Mouse (Mus musculus) frontal cortex, adult 2 months (tissue): ENCODE data around the gene Rnf166. TPM values are rescaled to one million over a fixed set of nuclear protein-coding genes. Genes with fewer than 3 reads are reported as not detected.
A peak's percentile ranks its signal among the peaks of the same experiment; 100 is the strongest.

Experiments used
- DNase-seq, 2 experiments: peaks; one replicate each; pipeline ENCODE4 v3.0.0; 2022; ENCODE audit warnings: low spot score in 1 of 2; ENCODE audit errors: extremely low spot score in 1 of 2
- polyA plus RNA-seq: library from polyadenylated mRNA; depleted of rRNA; stranded (reverse); fragments of >200 nt; gene quantifications from 2 replicates; pipeline ENCODE4 v1.2.3, GENCODE M21; 2012

Rnf166 gene
- polyA plus RNA-seq, 1 experiment = 62.3 TPM

DNA sequence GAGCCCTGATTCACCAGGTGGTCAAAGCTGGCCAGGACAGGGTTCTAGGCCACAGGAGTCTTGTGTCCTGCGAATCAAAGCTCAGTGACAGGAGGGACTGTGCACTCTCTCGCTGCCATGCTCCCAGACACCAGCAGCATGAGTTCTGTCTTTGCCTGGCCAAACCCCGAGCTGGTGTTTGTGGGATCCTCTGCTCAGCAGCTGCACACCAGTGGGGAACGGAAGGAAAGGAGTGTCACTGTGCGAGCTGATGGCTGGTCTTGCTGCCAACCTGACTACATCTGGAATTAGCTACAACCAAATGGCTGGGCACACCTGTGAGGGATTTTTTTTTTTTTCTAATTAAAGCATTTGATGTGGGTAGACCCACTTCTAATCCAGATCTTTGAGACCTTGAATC lies 5.2 kb downstream of the Rnf166 start:
- DNase-seq = no peak

DNA sequence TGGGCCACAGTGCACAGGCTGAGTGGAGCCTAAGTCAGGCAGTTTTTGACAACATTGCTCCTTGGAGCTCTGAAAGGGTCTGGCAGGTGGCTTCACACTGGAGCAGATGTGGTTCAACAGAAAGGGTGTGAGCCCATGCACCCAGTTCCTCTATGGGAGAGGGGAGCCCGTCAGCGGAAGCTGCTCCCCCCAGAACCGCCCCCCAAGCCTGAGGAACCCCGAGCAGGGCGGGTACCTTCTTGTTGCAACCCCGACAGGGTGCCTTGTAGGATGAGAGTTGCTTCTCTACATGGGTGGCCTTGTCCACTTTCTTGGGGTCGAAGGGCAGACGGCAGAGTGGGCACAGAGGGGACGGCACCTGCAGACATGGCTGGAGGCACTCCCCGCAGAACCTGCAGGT lies 5.9 kb downstream of the Rnf166 start:
- DNase-seq = no peak

DNA sequence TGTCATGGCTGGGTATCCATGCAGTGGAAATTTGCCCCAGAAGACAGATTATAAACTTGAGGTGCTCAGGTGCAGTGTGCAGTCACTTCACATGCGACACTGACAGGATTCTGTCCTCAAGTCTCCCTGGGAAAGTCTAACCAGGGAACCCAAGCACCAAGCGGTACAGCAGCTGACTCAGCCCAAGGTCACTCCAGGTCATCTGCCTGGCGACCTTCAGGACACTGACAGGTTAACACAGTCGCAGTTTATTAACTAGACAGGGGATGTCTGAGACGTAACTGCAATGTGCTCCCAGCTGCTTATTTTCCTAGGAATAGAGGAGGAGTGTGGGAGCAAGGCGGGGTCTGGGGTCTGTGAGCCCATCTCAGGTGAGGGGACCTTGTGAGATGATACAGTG lies 6.5 kb downstream of the Rnf166 start:
- DNase-seq = no peak

- DNase-seq = no peak
Measured at GRCm38 (mm10) chr8:122467816-122468215, 8.0 kb downstream of the Rnf166 start.

DNA sequence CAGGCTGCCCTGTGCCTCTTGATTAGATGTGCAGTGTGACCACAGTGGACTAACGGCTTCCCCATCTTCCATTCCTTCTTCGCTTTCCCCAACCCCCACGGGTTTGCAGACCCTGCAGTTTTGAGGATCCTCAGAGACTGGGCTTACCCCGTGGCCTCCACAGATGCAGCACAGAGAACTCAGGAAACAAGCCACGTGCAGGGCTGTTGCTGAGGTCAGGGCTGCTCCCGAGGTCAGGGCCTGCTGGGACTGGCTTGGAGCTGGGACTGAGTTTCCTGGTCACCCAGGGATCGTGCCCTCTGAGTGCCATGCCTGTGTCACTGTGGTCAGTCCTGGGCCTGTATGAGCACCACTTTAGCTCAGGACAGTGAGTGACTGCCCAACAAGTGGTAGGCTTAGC lies 10.9 kb downstream of the Rnf166 start:
- no peak for DNase-seq

DNA sequence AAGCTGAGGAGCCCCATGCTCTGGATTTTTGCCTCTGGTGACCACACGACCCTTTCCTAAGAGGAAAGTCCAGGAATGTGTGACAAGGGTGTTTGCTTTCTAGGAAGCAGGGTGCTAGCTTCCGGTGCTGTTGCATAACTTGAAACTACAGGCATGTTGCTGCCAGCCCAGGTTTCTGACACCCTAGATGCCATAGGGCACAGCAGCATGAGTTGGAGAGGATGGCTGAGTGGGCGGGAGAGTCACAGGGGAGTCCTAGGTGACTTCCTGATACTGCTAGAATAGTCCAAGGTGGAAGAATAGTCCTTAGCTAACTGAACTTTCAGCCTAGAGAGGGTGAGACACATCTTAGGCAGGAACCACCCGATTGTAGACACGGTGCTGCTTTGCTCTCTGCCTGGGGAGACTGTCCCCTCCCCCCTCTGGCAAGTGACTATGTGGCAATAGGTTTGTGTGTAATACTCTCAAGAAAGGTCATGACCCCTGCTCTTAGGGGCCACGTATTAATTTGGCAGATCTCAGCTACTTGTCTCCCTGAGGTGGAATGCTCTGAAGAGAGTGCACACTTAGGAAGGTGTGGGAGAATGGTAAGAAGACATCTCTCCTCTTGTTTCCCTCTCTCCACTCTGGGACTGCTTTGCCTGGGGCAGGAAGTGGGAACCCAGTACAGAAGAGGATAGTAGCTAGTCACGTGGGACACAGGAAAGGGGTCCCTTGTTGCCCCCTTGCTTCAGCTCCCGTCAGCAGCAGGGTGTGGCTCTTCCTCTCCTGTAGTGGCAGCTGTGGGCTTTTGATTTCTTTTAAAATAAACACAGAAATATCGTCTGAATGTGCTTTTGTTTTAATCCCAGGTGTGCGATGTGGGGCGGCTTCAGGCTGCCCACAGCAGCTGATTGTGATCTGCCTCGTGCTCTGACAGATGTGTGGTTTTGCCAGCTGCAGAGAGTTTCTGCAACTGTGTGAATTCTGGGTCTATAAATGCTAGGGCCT lies 11.9 kb downstream of the Rnf166 start:
- no peak for DNase-seq

DNA sequence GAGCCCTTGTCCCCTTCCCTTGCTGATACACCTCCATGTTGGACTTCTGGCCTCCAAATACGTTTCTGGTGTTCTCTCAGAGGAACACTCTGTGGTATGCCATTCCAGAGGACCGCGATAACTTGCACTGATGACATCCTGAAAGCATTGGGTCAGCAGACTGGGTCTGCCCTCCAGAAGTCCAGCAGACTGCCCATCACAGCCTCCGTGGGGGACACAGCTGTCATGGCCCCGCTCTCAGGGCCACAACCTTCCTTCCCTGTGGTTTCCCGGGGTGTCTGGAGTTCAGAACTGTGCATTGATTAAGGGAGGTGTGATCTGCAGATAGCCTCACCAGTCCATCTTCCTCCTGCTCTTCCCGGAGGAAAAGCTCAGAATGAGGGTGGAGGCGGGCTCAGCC lies 13.4 kb downstream of the Rnf166 start:
- no peak for DNase-seq

DNA sequence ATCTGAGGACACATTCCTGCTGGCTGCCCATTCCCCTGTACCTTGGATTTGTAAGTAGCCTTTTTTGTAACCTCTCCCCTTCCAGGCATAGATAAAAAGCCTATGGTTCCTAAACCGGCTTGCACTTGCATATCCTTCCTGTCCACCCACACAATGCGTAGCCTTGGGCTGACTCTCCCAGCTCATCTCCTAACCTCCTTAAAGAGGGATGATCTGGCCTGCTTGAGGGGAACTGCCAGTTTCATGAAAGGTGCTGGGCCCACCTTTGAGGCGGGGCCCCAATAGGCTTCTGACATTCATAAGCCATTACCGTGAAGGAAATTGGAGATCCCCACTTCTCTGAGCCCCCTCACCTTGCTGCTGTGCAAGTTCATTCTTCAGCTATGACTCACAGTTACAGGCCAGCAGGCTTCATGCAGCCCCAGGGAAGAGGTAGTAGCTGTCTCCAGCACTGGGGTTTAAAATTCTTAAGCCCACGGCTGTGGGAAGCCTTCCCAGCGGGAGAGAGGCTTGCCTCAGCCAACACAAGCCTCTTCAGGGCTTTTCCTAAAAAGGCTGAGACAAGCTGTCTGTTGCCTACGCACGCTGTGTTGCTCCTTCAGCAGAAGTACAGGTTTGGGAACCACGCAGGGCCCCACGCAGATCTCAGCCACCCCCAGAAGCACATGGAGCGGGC lies 14.3 kb downstream of the Rnf166 start:
- DNase-seq = peak; percentile 80 to 86

GRCm38 (mm10) chr8:122460524-122461472 lies 15.1 kb downstream of the Rnf166 start, which contains the start of gene Snai3:
Snai3 (minus strand) TSS chr8:122460733.
- DNase-seq = no peak

- DNase-seq = no peak
Measured at GRCm38 (mm10) chr8:122459990-122460389, 15.9 kb downstream of the Rnf166 start.

DNA sequence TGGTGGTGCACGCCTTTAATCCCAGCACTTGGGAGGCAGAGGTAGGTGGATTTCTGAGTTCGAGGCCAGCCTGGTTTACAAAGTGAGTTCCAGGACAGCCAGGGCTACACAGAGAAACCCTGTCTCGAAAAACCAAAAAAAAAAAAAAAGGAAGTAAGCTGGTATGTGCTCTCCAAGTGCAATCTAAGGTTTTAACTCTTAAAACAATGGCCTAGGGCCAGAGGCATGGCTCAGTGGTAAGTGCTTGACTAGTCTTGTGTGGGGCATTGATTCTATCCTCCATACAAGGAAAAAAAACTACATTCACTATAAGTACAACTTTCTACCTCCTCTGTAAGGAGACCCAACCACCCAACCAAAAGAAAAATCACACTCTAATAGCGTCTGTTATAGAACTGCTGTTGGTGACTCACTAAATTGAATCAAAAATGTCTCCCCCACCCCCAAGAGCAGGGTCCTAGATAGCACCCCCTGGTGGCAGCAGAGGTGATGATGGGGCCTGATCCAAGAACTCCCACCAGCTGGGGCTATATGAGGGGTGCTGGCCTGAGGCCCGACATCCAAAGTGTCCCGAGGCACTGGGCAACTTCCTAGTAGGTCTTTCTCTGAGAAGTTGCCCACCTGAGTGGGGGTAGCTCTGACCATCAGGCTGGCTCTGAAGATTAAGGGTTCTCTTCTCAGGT lies 16.5 kb downstream of the Rnf166 start:
- DNase-seq = no peak

DNA sequence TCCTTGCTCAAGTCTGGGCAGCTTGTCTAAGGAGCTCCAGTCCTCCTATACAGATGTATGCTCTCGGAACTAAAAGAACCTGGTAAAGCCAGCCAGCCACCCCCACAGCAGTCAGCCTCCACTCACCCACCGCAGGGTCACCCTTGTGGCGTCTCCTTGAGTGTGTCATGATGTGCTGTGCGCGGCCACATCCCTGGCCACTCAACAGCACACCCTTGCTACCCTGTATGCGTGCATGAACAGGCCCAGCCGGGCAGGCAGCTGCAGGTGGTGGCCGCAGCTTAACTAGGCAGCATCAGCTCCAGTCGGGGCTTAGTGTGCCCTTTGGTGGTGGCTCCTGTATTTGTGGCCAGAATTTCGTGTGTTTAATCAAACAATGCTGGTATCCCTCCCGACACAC lies 18.7 kb downstream of the Rnf166 start:
- DNase-seq = no peak

GRCm38 (mm10) chr8:122454409-122454808 lies 21.5 kb downstream of the Rnf166 start:
- no peak for DNase-seq

DNA sequence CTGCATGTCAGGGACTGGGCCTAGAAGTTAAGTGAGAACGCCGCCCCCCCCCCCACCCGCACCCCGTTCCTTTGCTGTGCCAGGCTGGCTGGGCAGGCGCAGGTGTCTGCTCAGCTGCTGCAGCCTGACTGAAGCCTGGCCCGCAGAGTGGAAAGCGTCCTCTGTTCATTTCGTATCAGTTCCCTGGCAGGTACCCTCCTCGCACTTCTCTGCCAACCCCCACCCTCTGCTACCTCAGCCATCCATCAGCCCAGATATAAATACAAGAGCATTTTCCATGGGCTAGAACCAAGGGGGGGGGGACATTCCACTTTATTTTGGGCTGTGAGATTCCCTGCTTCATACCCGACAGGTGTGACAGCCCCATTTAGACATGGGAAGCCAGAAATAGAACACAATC lies 23.7 kb downstream of the Rnf166 start:
- no peak for DNase-seq

DNA sequence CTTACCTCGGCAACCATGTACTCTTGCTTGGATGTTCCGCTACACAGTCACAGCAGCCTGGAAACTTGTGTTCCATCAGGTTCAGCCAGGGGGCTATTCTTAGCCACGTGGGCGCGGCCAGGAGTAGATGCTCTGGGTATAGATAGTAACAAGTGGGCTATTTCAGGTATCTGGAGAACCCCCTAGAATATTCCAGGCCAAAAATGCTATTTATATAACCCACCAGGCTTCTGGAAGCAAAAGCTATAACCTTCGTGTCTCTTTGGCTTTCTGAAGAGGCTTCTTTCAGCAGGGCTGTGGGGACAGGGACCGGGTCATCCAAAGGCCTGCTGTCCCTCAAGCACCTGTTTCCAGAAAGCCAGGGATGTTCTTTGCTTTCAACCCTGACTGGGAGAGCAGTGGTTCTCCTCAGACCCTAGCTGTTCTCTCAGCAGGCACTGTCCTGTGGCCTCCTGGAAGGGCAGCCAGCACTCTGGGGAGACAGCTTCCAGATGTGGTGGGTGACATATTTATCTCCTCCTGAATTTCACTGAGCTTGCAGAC lies 24.6 kb downstream of the Rnf166 start:
- DNase-seq = no peak

DNA sequence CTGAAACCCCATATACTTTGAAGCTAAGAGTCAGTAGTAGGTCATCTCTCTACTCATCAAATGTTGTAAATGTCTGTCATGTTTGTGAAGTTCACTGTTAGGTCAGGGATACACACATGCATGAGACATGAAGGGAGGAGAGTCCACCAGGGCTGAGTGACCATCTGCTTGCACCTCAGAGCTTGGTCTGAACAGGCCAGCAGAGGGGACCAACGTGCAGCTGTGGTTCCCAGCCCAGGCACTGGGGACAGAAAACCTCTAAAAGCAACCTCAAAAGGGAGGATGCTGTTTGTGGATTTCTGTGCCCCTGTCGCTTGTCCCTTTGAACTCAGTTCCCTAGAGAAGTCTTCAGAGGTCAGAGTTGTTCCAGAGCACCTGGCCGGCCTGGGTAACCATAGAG lies 30.7 kb downstream of the Rnf166 start:
- no peak for DNase-seq

DNA sequence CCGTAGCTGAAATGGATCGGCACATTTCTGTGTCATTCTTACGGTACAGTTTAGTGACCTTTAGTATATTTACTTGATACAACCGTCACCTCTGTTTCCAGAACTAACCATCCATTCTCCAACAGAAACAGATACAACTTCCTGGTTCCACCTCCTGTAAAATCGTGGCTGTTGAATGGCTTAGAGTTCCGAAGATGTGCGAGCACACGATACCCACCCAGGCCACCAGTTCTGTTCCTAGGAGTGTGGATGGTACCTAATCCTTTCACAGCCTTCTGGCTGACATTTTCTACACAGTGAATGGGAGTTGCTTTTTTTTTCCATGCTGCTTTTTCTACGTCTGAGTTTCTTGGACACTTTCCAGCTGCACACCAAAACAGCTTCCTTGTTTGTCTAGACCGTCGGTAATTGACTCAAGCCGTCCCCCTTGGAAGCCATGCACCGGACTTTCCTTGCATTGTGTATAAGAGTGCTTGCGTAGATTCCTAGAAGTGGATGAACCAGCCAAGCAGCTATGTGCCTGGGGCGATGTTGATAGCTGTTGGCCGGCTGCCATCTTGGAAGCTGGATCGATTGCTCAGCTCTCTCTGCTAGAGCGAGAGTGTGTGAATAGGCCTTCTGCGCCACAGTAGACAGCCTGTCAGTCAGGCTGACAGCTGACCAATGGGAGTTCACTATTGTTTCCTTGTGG lies 31.7 kb downstream of the Rnf166 start:
- DNase-seq = peak; percentile 80 to 87

DNA sequence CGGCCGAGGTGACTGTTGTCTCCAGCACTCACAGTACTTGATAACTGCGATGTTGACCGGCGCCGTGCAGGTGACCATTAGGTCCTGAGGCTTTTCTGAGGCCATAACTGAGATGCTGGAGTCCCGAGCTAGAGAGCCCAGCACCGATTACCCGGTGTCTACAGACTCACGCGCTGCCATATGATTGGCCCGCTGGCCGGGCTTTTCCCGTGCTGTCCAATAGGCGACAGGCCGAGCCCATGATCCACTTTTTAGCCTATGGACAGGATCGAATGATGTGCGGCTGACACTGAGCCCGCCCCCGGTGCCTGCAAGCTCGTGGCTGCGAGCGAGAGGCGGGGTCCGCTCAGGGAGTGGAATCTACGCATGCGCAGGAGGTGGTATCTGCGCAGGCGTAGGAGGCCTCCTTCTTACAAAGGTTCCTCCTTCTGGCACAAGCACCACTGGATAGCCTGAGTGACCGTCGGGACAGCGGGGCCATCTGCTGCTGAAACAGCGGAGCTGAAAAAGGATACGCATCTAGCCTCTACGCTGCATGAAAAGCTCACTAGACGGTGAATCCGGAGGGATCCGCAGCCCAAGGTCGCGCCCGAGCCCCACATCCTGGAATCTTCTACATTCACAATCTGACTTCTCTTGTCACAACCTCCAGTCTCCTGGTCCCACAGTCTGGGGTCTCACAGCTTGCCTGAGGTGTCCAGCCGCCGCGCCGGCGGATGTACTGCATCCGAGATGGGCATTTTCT lies 32.4 kb downstream of the Rnf166 start, which contains the start of gene Mvd:
Gene Mvd, minus strand, starts transcription at position 161 of the 745 bp plus-strand sequence.
- peak; percentile 99 for DNase-seq
